Mouse (Mus musculus): ENCODE measurements around the gene Uba7. TPM values are rescaled to one million over a fixed set of nuclear protein-coding genes. Genes with fewer than 3 reads are reported as not detected.

Gene Uba7
- polyA plus RNA-seq, 1 experiment from 2014 or later, result 37.0 TPM

DNA sequence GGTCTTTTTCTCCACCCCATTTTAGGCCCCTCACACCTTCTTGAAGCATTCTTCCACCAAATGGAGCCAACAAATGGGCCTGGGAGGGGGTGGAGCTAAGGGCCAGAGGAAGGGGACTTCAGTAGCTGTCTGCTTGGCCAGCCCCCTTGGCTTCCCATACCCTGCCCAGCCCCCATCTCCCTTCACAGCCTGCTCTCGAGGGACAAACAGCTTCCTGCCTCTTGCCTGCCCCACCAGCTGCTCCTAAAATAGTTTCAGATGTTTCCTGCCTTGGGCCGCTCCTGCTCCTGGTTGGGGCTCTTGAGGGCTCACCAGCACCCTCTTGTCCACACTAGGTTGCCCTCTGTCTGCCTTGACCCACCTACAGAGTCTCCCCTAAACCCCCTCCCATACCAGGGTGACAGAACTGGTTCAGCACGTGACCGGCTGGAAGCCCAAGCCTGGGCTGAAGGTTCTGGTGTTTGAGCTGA, 8.2 kb downstream of the Uba7 start:
- peak overlapping the region; percentile 65; the same call in 1 of the 2 replicates for H3K9ac ChIP-seq
- 13% methylated on average over 4 of the region's 4 CpGs for WGBS
- no peaks in the 10 kb centered on the region for H3K9me3 ChIP-seq

DNA sequence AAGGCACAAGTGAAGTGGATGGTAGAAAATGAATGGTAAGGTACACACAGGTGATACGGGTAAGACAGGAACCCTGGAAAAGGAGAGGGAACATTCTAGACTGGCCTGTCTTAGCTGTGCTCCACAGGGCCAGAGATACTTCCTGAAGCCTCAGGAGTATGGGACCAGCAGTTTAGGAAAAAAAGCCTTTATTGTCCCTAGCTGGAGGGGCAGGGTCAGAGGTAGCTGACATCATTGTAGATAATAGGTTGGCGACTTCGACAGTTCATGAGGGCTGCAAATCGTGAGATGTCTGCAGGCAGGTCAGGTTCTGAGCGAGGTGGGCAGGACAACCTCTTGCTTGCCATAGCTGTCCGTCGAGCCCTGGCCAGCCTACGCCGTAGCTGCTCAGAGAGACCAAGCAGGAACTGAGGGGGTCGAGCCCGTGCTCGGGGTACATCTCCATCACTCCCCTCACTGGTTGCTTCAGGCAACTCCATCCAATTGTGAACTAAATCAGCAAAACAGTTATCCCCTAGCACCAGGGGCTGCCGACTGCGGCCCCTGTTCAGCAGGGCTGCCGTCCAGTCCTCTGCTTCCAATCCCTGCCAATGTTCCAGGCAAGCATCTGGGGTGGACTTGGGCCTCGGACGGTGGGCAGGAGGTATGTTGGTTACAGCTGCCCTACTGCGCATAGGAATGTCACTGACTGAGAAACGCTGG, 8.9 kb downstream of the Uba7 start:
- peak overlapping the region; percentile 100 for H3K27ac ChIP-seq
- H3K4me2 ChIP-seq, result peak overlapping the region; percentile 81
- ATAC-seq (ENCODE audit: insufficient read depth, low FRiP score, low read depth), result no peak
- H3K9me3 ChIP-seq, result no peaks in the 10 kb centered on the region
- WGBS, result 40% methylated on average over 19 of the region's 19 CpGs
- no peaks in the 10 kb centered on the region for H3K36me3 ChIP-seq
- H3K4me1 ChIP-seq, result peaks cover 41% of the 10 kb centered on the region
- peak overlapping the region; percentile 77 for H3K4me3 ChIP-seq (replicated peaks)
- H3K9ac ChIP-seq, result peak overlapping the region; percentile 65; the same call in 1 of the 2 replicates
- no peaks in the 10 kb centered on the region for H3K27me3 ChIP-seq (replicated peaks)

More for the DNA sequence above, 8.2 kb downstream of the Uba7 start:
- Histone ChIP-seq H3K36me3 (no peaks in the 10 kb centered on the region), H3K4me2 (peak overlapping the region; percentile 81), H3K4me1 (peaks cover 41% of the 10 kb centered on the region), H3K27me3 (replicated peaks) (no peaks in the 10 kb centered on the region), H3K27ac (peak overlapping the region; percentile 100), H3K4me3 (replicated peaks) (peak overlapping the region; percentile 77)
- peak; percentile 44 for ATAC-seq (ENCODE audit: insufficient read depth, low FRiP score, low read depth)

GRCm38 (mm10) chr9:107984754-107985055, 9.4 kb downstream of the Uba7 start:
- Histone ChIP-seq H3K4me3 (replicated peaks) (peak overlapping the region; percentile 77), H3K9me3 (no peaks in the 10 kb centered on the region), H3K36me3 (no peaks in the 10 kb centered on the region), H3K4me2 (peak overlapping the region; percentile 81), H3K27me3 (replicated peaks) (no peaks in the 10 kb centered on the region), H3K27ac (peak overlapping the region; percentile 100), H3K4me1 (peaks cover 41% of the 10 kb centered on the region), H3K9ac (peak overlapping the region; percentile 65; the same call in 1 of the 2 replicates)
- ATAC-seq (ENCODE audit: insufficient read depth, low FRiP score, low read depth), result no peak
- 39% methylated on average over 9 of the region's 9 CpGs for WGBS

DNA sequence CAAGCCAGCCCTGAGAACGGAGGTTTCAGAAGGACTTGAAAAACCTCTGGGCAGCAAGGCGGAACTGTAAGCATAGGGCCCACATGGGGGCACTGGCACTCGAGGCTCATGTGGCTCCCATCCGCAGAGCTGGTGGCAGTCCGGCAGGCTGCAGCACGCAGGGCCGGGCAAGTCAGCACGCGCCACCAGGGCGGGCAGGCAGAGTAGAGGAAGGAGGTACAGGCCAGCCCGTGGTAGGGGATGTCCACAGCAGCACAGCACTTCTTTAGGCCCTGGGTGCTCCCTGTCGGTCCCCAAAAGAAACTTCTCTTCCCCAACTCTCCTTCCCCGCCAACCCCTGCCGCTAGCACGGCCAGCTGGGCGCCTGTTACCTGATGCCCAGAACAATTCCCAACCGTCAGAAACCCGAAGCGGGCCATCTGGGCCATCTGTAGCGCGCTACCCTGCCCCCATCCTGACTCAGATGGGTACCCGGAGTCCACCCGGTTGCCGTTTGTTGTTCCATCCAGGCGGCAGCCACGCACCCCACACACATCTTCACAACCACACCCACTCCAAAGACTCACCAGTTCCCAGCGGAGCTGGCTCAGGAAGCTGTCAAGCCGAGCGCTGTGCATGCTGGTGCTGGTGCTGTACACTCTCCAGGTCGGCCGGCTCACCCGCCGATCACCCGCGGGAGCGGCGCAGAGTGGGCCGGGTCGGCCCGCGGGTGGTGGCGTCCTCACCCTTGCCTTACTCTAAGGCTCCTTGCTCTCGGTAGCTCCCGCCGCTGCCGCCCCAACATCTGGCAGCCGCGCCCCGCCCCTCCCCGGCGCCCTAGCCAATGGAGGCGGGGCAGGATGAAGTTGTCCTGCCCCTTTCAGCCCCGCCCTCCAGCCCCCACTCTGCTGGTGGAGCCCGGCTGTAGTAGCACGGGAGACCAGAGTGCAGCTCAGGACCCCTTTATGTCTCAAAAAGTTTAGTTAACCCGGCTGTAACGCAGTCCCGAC, 10.1 kb downstream of the Uba7 start, which contains the start of gene Inka1:
Inka1 (minus strand) TSS at position 749 of the 989 bp plus-strand sequence.
- Histone ChIP-seq H3K36me3 (no peaks in the 10 kb centered on the region), H3K9me3 (no peaks in the 10 kb centered on the region), H3K4me1 (peaks cover 40% of the 10 kb centered on the region), H3K4me3 (replicated peaks) (peak within 1 kb of the TSS; percentile 77), H3K27me3 (replicated peaks) (no peaks in the 10 kb centered on the region), H3K27ac (peak within 1 kb of the TSS; percentile 100), H3K4me2 (peak within 1 kb of the TSS; percentile 81), H3K9ac (peak within 1 kb of the TSS; percentile 65)
- ATAC-seq (ENCODE audit: insufficient read depth, low FRiP score, low read depth), result peak; percentile 69
- under 1% methylated on average over 58 of the region's 58 CpGs for WGBS

DNA sequence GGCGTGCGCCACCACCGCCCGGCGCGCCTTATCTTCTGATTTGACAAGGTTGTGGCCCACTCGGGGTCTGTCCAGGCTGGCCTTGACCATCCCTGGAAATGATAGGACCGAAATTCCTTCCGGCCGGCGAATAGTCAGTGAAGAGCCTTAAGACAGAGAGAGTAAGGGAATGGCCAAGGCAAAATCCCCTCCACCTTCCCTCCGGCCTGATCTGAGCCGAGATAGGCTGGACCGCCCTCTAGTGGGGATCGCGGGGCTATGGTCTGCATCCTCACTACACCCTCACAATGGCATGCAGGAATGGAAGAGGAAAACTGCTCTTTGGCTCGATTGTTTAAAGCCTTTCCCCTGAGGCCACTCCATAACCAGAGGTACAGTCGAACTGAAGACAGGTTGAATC, 11.1 kb downstream of the Uba7 start:
- peak; percentile 20; the same call in 1 of the 2 replicates for ATAC-seq (ENCODE audit: insufficient read depth, low FRiP score, low read depth)
- peak overlapping the region; percentile 81 for H3K4me2 ChIP-seq
- no peaks in the 10 kb centered on the region for H3K9me3 ChIP-seq
- H3K4me3 ChIP-seq (replicated peaks), result peak overlapping the region; percentile 77
- WGBS, result 3% methylated on average over 18 of the region's 18 CpGs
- H3K4me1 ChIP-seq, result peaks cover 31% of the 10 kb centered on the region
- no peaks in the 10 kb centered on the region for H3K36me3 ChIP-seq
- no peaks in the 10 kb centered on the region for H3K27me3 ChIP-seq (replicated peaks)
- H3K27ac ChIP-seq, result peak overlapping the region; percentile 100
- H3K9ac ChIP-seq, result no peak overlapping the region

GRCm38 (mm10) chr9:107987950-107988349, 12.6 kb downstream of the Uba7 start:
- H3K4me3 ChIP-seq (replicated peaks), result no peak overlapping the region

GRCm38 (mm10) chr9:107992197-107992596, 16.9 kb downstream of the Uba7 start, which contains the start of gene Cdhr4:
Gene Cdhr4, plus strand, starts transcription at chr9:107992497.
- no peaks in the 10 kb centered on the region for H3K9me3 ChIP-seq
- WGBS, result 66% methylated on average over 2 of the region's 2 CpGs

More at GRCm38 (mm10) chr9:107987950-107988349, 12.6 kb downstream of the Uba7 start:
- Histone ChIP-seq H3K27me3 (replicated peaks) (no peaks in the 10 kb centered on the region), H3K9ac (no peak overlapping the region), H3K4me2 (no peak overlapping the region), H3K9me3 (no peaks in the 10 kb centered on the region), H3K36me3 (no peaks in the 10 kb centered on the region), H3K4me1 (peaks cover 21% of the 10 kb centered on the region), H3K27ac (no peak overlapping the region)
- WGBS, result 72% methylated on average over 3 of the region's 3 CpGs
- no peak for ATAC-seq (ENCODE audit: insufficient read depth, low FRiP score, low read depth)

DNA sequence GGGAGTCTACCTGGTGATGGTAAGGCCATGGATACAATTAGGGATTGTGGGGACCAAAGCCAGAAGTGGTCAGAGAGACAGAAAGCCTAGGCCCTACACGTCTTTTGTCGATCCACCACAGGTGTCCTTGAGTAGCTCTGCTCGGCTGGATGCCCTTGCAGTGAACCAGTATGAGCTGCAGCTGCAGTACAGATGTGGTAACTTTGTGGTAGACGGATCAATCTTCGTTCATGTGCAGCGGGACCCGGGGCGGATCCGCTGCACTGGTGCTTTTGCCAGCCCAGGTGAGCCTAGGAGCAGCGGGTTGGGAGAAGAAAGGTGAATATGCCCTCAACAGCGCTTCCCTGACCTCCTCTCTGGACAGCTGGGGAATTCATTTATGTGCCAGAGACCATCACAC, 17.7 kb downstream of the Uba7 start:
- Histone ChIP-seq H3K27me3 (replicated peaks) (no peaks in the 10 kb centered on the region), H3K9ac (no peak overlapping the region), H3K36me3 (no peaks in the 10 kb centered on the region), H3K9me3 (no peaks in the 10 kb centered on the region), H3K4me1 (no peaks in the 10 kb centered on the region), H3K27ac (no peak overlapping the region), H3K4me2 (no peak overlapping the region), H3K4me3 (replicated peaks) (no peak overlapping the region)
- WGBS, result 88% methylated on average over 11 of the region's 11 CpGs
- no peak for ATAC-seq (ENCODE audit: insufficient read depth, low FRiP score, low read depth)

More at GRCm38 (mm10) chr9:107992197-107992596, 16.9 kb downstream of the Uba7 start, which contains the start of gene Cdhr4:
- no peak within 1 kb of the TSS for H3K9ac ChIP-seq
- H3K4me1 ChIP-seq, result 0 out of 2 replicates have a peak, but pooled peaks cover 2% of the 10 kb centered on the region
- ATAC-seq (ENCODE audit: insufficient read depth, low FRiP score, low read depth), result no peak
- no peak within 1 kb of the TSS for H3K4me3 ChIP-seq (replicated peaks)
- no peak within 1 kb of the TSS for H3K4me2 ChIP-seq
- no peaks in the 10 kb centered on the region for H3K27me3 ChIP-seq (replicated peaks)
- no peak within 1 kb of the TSS for H3K27ac ChIP-seq
- H3K36me3 ChIP-seq, result no peaks in the 10 kb centered on the region

GRCm38 (mm10) chr9:107994464-107994863, 19.2 kb downstream of the Uba7 start:
- 40% methylated on average over 2 of the region's 2 CpGs for whole genome bisulfite sequencing
- no peak overlapping the region for H3K4me2 ChIP-seq
- no peaks in the 10 kb centered on the region for H3K4me1 ChIP-seq
- no peaks in the 10 kb centered on the region for H3K27me3 ChIP-seq (replicated peaks)
- no peaks in the 10 kb centered on the region for H3K36me3 ChIP-seq
- no peaks in the 10 kb centered on the region for H3K9me3 ChIP-seq
- no peak for ATAC-seq (ENCODE audit: insufficient read depth, low FRiP score, low read depth)
- no peak overlapping the region for H3K9ac ChIP-seq
- H3K27ac ChIP-seq, result no peak overlapping the region
- H3K4me3 ChIP-seq (replicated peaks), result no peak overlapping the region

DNA sequence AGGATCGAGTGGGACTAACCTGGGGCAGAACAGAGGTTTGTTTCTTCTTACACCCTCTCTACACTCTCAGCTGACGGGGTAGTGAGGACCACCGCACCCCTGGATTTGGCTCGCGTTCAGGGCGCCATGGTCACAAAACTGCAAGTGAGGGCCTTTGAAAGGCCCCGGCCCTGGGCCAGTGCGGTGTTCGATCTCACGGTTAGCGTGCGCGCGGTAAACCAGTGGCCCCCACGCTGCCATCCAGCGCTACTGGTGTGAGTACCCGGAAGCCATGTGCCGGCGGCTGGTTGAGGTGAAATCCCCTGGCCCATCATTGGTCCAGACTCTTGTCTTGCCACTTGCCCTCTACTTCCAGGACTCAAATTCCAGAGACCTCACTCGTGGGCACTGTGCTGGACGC, 20.2 kb downstream of the Uba7 start:
- WGBS, result 90% methylated on average over 21 of the region's 21 CpGs
- H3K4me2 ChIP-seq, result no peak overlapping the region
- no peaks in the 10 kb centered on the region for H3K36me3 ChIP-seq
- H3K27me3 ChIP-seq (replicated peaks), result no peaks in the 10 kb centered on the region
- H3K27ac ChIP-seq, result no peak overlapping the region
- H3K9ac ChIP-seq, result no peak overlapping the region
- no peaks in the 10 kb centered on the region for H3K9me3 ChIP-seq
- no peaks in the 10 kb centered on the region for H3K4me1 ChIP-seq
- no peak for ATAC-seq (ENCODE audit: insufficient read depth, low FRiP score, low read depth)
- H3K4me3 ChIP-seq (replicated peaks), result no peak overlapping the region

GRCm38 (mm10) chr9:107996049-107996448, 20.7 kb downstream of the Uba7 start, which contains the start of gene Gm20662:
Gene Gm20662, plus strand, starts transcription at chr9:107996349.
- Histone ChIP-seq H3K4me3 (replicated peaks) (no peak within 1 kb of the TSS), H3K4me1 (no peaks in the 10 kb centered on the region), H3K4me2 (no peak within 1 kb of the TSS), H3K9ac (no peak within 1 kb of the TSS), H3K27ac (no peak within 1 kb of the TSS), H3K9me3 (no peaks in the 10 kb centered on the region), H3K36me3 (no peaks in the 10 kb centered on the region), H3K27me3 (replicated peaks) (no peaks in the 10 kb centered on the region)
- no peak for ATAC-seq (ENCODE audit: insufficient read depth, low FRiP score, low read depth)
- WGBS, result 90% methylated on average over 5 of the region's 5 CpGs

Measured in stomach, embryonic 15.5 days (tissue).